Mouse (Mus musculus): ENCODE results near the gene Gm8765. TPM values are rescaled to one million over a fixed set of nuclear protein-coding genes. Genes with fewer than 3 reads are reported as not detected.
"Not testable (repeated sequence)": the region's sequence is repeated elsewhere in the genome, so short reads cannot be mapped to it uniquely, and the experiment has no call there.

Gm8765 gene
- polyA plus RNA-seq (2012; rRNA removed): not detected in 2 replicates

DNA sequence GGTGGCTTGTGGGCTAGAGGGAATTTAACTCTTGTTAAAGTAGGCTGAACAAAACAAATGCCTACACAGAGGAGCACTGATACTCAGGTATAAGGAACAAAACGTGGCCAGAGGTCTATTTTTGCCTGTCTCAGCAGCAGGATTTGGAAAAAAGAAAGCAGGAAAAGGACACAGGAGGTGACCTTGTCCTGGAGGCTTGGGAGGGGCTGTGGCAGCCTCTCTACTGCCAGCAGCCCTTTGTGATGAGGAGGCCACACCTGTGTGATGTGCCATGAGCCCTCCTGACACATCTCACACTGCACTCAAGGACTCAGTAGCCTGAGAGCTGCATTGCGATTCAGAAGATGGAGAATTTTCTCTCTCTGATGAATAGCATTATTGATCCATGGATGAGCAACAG is at the start of gene Gm8765:
Gm8765 (plus strand) TSS at position 301 of the 400 bp plus-strand sequence.
- not testable (repeated sequence) for DNase-seq (ENCODE audit: low spot score)

DNA sequence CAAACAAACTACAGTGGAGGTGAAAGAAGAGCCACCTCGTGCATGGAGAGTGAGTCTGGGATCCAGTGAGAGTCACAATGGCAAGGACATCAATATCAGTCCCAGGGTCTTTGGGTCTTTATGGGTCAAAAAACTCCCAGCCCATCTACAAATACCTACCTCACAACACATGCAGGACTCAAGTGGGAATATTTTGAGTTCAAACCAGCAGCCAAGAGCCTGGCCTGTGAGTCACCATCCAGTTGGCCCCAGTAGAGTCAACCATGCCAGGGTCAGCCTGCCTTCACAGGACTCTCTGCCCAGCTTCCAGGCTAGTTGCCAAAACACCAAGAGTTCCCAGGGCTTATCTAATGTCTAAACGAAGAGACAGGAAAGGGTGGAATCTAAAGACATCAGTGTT is 49.3 kb upstream of the Gm8765 start:
- DNase-seq (ENCODE audit: low spot score): not testable (repeated sequence)

DNA sequence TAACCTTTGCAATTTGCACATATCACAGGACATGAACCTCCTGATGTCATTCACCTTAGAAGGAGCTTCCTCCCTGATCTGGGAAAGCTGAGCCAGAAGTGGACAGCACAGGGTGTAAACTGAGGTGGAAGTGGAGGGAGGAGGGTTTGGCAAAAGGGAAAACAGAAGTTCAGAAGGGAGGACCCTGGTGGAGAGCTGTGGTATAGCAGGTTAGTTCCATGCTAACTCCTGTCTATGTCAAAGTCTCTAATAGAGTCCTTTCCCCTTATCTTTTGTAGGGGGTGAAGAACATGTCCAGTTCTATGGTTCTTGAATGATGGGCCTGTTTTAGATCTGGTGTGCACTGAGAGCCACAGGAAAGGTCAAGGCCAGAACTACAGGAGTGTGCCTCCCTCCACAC is 52.2 kb downstream of the Gm8765 start:
- not testable (repeated sequence) for DNase-seq (ENCODE audit: low spot score)

DNA sequence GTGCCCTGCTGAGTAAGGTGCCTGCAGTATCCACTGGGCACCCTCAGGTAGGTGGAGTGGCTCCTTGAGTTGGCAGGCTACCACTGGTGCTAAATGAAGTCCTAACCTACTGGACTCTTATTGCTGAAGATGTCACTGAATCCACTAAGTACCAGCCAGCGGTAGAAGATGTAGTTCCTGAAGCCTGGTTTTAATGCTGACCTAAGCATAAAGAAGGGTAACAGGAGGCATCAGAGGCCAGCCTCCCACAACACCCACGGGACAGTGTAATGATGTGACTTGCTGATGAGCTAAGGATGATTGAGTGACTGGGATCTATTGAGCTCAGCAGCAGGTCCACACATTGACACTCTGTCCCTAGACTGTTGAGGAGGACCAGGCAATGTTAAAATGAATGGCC is 53.6 kb downstream of the Gm8765 start:
- no peak for DNase-seq (ENCODE audit: low spot score)

DNA sequence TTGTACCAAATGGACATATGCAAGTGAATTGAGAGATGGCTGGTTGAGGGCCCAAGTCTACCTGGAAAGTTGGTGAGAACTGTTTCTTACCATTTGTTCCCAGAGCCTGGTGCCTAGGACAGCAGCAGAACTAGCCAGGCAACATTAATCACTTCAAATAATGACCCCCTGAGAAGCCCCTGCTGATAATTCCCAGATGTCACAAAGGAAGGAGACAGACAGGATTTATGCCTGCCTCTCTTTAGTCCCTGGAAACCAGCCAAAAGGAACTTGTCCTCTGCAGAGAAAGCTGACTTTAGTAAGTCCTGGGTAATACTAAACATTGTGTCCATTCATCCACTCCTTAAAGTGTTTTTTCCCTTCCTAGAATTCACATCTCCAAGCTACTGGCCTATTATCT is 54.8 kb downstream of the Gm8765 start:
- DNase-seq (ENCODE audit: low spot score): not testable (repeated sequence)

Other genes starting within 250 kb of the Gm8765 start
- not detected in 2 replicates for gene Nutm2, start 231.0 kb upstream of the Gm8765 start, polyA plus RNA-seq (2012; rRNA removed)
- gene Gm904, start 55.1 kb upstream of the Gm8765 start, polyA plus RNA-seq (2012; rRNA removed): not detected in 2 replicates

Measured in urinary bladder, adult 2 months (tissue).